8 mouse cellular contexts compared by ENCODE assay signal in the genomic region with DNA sequence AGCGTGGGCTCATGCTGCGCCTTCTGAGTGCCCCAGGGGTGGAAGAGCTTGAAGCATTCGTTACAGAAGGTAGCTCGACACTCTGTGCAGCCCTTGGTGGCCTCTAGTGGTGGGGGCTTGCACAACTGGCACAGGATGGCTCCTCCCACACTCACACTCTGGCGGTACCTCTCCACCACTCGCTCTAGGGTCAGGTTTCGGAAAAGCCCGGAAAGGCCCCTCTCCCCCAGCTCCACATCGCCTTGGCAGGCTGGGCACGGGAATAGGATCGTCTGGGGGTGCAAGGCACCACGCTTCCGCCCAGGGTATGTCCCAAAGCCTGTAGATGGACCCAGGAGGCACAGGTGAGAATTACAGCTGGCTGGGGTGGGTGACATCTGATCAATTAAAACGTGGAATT. TPM values are rescaled to one million over a fixed set of nuclear protein-coding genes. Genes with fewer than 3 reads are reported as not detected.
DNase-seq lines count a peak whose midpoint lies in the region; ATAC-seq and TF ChIP-seq lines count a peak whose summit lies in the region.

No protein-coding gene starts in this region.

- no peak for TF ChIP-seq POLR2A in lung, adult 2 months (IDR thresholded peaks at IDR 0.05; ENCODE audit: borderline replicate concordance, extremely low read depth, low read depth, low read length)

- no peaks in the 10 kb centered on the region for H3K27me3 ChIP-seq in forebrain, embryonic 11.5 days (ENCODE audit: control insufficient read depth, insufficient read depth, low read length)
- no peaks in the 10 kb centered on the region for H3K27me3 ChIP-seq in neural tube, embryonic 13.5 days

- H3K36me3 ChIP-seq in forebrain, embryonic 11.5 days (ENCODE audit: control insufficient read depth, insufficient read depth, low read length), result no peaks in the 10 kb centered on the region; the same call in 1 of the 2 replicates
- H3K36me3 ChIP-seq in neural tube, embryonic 13.5 days, result peaks cover 43% of the 10 kb centered on the region

- H3K27ac ChIP-seq in forebrain, embryonic 11.5 days (ENCODE audit: low read depth, low read length), result 0 out of 2 replicates have a peak overlapping the region, but pooled peaks have one; percentile 12
- peak overlapping the region; percentile 96 for H3K27ac ChIP-seq in neural tube, embryonic 13.5 days (replicated peaks)

- peak overlapping the region; percentile 79 for H3K4me2 ChIP-seq in forebrain, embryonic 11.5 days (ENCODE audit: low read depth, low read length, severe bottlenecking)
- H3K4me2 ChIP-seq in neural tube, embryonic 13.5 days, result peak overlapping the region; percentile 90

- 15% methylated on average over 14 of the region's 14 CpGs for WGBS in forebrain, embryonic 11.5 days
- 29% methylated on average over 14 of the region's 14 CpGs for WGBS in lung, adult 2 months
- 12% methylated on average over 14 of the region's 14 CpGs for WGBS in neural tube, embryonic 13.5 days

- H3K9ac ChIP-seq in forebrain, embryonic 11.5 days (ENCODE audit: low read length), result peak overlapping the region; percentile 39
- peak overlapping the region; percentile 82 for H3K9ac ChIP-seq in neural tube, embryonic 13.5 days

- TF ChIP-seq CTCF in lung, adult 2 months (IDR thresholded peaks at IDR 0.05; ENCODE audit: insufficient read depth, low read length), result peak; percentile 55; the same call in 1 of the 2 replicates

- H3K4me3 ChIP-seq in forebrain, embryonic 11.5 days (ENCODE audit: low read depth, low read length), result peak overlapping the region; percentile 78
- H3K4me3 ChIP-seq in lung, adult 2 months (replicated peaks; ENCODE audit: extremely low read depth, low read depth, low read length), result no peak overlapping the region
- H3K4me3 ChIP-seq in neural tube, embryonic 13.5 days, result peak overlapping the region; percentile 63

- no peaks in the 10 kb centered on the region for H3K9me3 ChIP-seq in forebrain, embryonic 11.5 days (ENCODE audit: control insufficient read depth, low read length)
- no peaks in the 10 kb centered on the region for H3K9me3 ChIP-seq in neural tube, embryonic 13.5 days

- peak; percentile 77 to 80 for DNase-seq in B cell, adult 2 months
- peak; percentile 87 for DNase-seq in ES-CJ7 (ENCODE audit: low read depth, low spot score)
- peak; percentile 77 for DNase-seq in forebrain, embryonic 11.5 days (ENCODE audit: low spot score)
- DNase-seq in kidney, adult 11 months, result peak; percentile 72
- peak; percentile 64 for DNase-seq in lung, adult 2 months
- DNase-seq in frontal cortex, postnatal 36 days (ENCODE audit: low spot score in 2 of 2), result no peak
- DNase-seq in adrenal gland, adult 8-10 months, result no peak

- peaks cover 24% of the 10 kb centered on the region for H3K4me1 ChIP-seq in forebrain, embryonic 11.5 days (replicated peaks; ENCODE audit: control insufficient read depth, insufficient read depth, low read length)
- H3K4me1 ChIP-seq in lung, adult 2 months (ENCODE audit: control insufficient read depth, insufficient read depth, low read length), result peaks cover 8% of the 10 kb centered on the region; the same call in 1 of the 2 replicates
- peaks cover 51% of the 10 kb centered on the region for H3K4me1 ChIP-seq in neural tube, embryonic 13.5 days (replicated peaks)

- peak; percentile 29 for ATAC-seq in forebrain, embryonic 11.5 days (replicated peaks; ENCODE audit: low FRiP score)
- no peak for ATAC-seq in neural tube, embryonic 13.5 days (ENCODE audit: low read depth)

RNA-seq across cellular contexts. Expression of gene Krtcap2, which starts 2.2 kb away (rescaled TPM):
- 237 and 252 TPM in 2 replicates for polyA plus RNA-seq in forebrain, embryonic 11.5 days (2014; fragmentation: Nextera tagmentation; extraction: Ambion mirVana)
- 189 and 252 TPM in 2 replicates for polyA plus RNA-seq in lung, adult 2 months (2012; rRNA removed)
- polyA plus RNA-seq in neural tube, embryonic 13.5 days (2015; fragmentation: Nextera tagmentation; extraction: Ambion mirVana), result 248 and 258 TPM in 2 replicates
- 100 to 1,000 TPM; 131 to 144 (median 135) TPM for total RNA-seq in adrenal gland, adult 8-10 months (2022)

RNA-seq across cellular contexts. Expression of gene Trim46, which starts 2.5 kb away (rescaled TPM):
- polyA plus RNA-seq in forebrain, embryonic 11.5 days (2014; fragmentation: Nextera tagmentation; extraction: Ambion mirVana), result 11.9 and 13.5 TPM in 2 replicates
- polyA plus RNA-seq in lung, adult 2 months (2012; rRNA removed), result 11.0 and 11.8 TPM in 2 replicates
- 55.8 and 55.9 TPM in 2 replicates for polyA plus RNA-seq in neural tube, embryonic 13.5 days (2015; fragmentation: Nextera tagmentation; extraction: Ambion mirVana)
- 1 to 10 TPM; 2.8 to 4.5 (median 3.8) TPM for total RNA-seq in adrenal gland, adult 8-10 months (2022)

RNA-seq across cellular contexts. Expression of gene Muc1, which starts 14.8 kb away (rescaled TPM):
- polyA plus RNA-seq in forebrain, embryonic 11.5 days (2014; fragmentation: Nextera tagmentation; extraction: Ambion mirVana), result 2.0 and 3.4 TPM in 2 replicates
- 294 and 354 TPM in 2 replicates for polyA plus RNA-seq in lung, adult 2 months (2012; rRNA removed)
- 1.0 and 1.1 TPM in 2 replicates for polyA plus RNA-seq in neural tube, embryonic 13.5 days (2015; fragmentation: Nextera tagmentation; extraction: Ambion mirVana)
- under 1 TPM in 3 of 4 experiments, not detected in 1; 0.22 to 0.96 (median 0.65) TPM for total RNA-seq in adrenal gland, adult 8-10 months (2022)

RNA-seq across cellular contexts. Expression of gene Dpm3, which starts 15.5 kb away (rescaled TPM):
- 79.0 and 83.9 TPM in 2 replicates for polyA plus RNA-seq in forebrain, embryonic 11.5 days (2014; fragmentation: Nextera tagmentation; extraction: Ambion mirVana)
- polyA plus RNA-seq in lung, adult 2 months (2012; rRNA removed), result 411 and 476 TPM in 2 replicates
- polyA plus RNA-seq in neural tube, embryonic 13.5 days (2015; fragmentation: Nextera tagmentation; extraction: Ambion mirVana), result 76.9 and 81.4 TPM in 2 replicates
- total RNA-seq in adrenal gland, adult 8-10 months (2022), result 100 to 1,000 TPM; 123 to 156 (median 136) TPM

RNA-seq across cellular contexts. Expression of gene Mtx1, which starts 16.7 kb away (rescaled TPM):
- 194 and 213 TPM in 2 replicates for polyA plus RNA-seq in forebrain, embryonic 11.5 days (2014; fragmentation: Nextera tagmentation; extraction: Ambion mirVana)
- 107 and 110 TPM in 2 replicates for polyA plus RNA-seq in lung, adult 2 months (2012; rRNA removed)
- 157 and 170 TPM in 2 replicates for polyA plus RNA-seq in neural tube, embryonic 13.5 days (2015; fragmentation: Nextera tagmentation; extraction: Ambion mirVana)
- 100 to 1,000 TPM; 138 to 169 (median 152) TPM for total RNA-seq in adrenal gland, adult 8-10 months (2022)

Comparison
In these comparisons a context has a peak if more than half of its experiments do, and no peak if none do; other contexts are left out.
1. DNase-seq: peak in B cell, adult 2 months (2 of 2), ES-CJ7 (single experiment), forebrain, embryonic 11.5 days (single experiment), kidney, adult 11 months (single experiment) and lung, adult 2 months (single experiment); none in frontal cortex, postnatal 36 days (0 of 2) and adrenal gland, adult 8-10 months (single experiment).
2. RNA of gene Muc1, which starts 14.8 kb away (polyA plus RNA-seq): 294 to 354 TPM in lung, adult 2 months; 2.0 to 3.4 TPM in forebrain, embryonic 11.5 days and 1.0 to 1.1 TPM in neural tube, embryonic 13.5 days; every median in the first group is over 10 times any median in the second.